Mouse (Mus musculus) cerebellum, postnatal 36 days (tissue): ENCODE results near the gene Rnf7.
"Not testable (repeated sequence)": the region's sequence is repeated elsewhere in the genome, so short reads cannot be mapped to it uniquely, and the experiment has no call there.

Experiments
- DNase-seq, 2 experiments: peaks; one replicate each; pipeline ENCODE4 v3.0.0; 2021 to 2022; ENCODE audit warnings: mixed read lengths in 2 of 2

The Rnf7 gene

GRCm38 (mm10) chr9:96478071-96478888 lies at the start of gene Rnf7:
Gene Rnf7, minus strand, starts transcription at chr9:96478675.
- DNase-seq = peak; percentile 100

GRCm38 (mm10) chr9:96526011-96526410 lies 47.5 kb upstream of the Rnf7 start:
- no peak for DNase-seq

GRCm38 (mm10) chr9:96524972-96525506 lies 46.6 kb upstream of the Rnf7 start, which contains the start of gene Gm28729:
Gene Gm28729, minus strand, starts transcription at chr9:96525264.
- no peak for DNase-seq

- no peak for DNase-seq
Measured at GRCm38 (mm10) chr9:96523148-96523547, 44.7 kb upstream of the Rnf7 start.

GRCm38 (mm10) chr9:96521574-96521973 lies 43.1 kb upstream of the Rnf7 start:
- not testable (repeated sequence) for DNase-seq

GRCm38 (mm10) chr9:96517429-96517828 lies 39.0 kb upstream of the Rnf7 start:
- no peak for DNase-seq

- DNase-seq = no peak
Measured at GRCm38 (mm10) chr9:96516806-96517205, 38.3 kb upstream of the Rnf7 start.

- DNase-seq = no peak
Measured at GRCm38 (mm10) chr9:96515737-96516136, 37.3 kb upstream of the Rnf7 start.

- DNase-seq = no peak
Measured at GRCm38 (mm10) chr9:96514278-96514677, 35.8 kb upstream of the Rnf7 start.

- peak; percentile 14 to 15 for DNase-seq
Measured at GRCm38 (mm10) chr9:96506011-96506498, 27.6 kb upstream of the Rnf7 start.

- no peak for DNase-seq
Measured at GRCm38 (mm10) chr9:96505156-96505555, 26.7 kb upstream of the Rnf7 start.

GRCm38 (mm10) chr9:96504116-96504895 lies 25.8 kb upstream of the Rnf7 start:
- DNase-seq = no peak

GRCm38 (mm10) chr9:96502856-96503610 lies 24.6 kb upstream of the Rnf7 start:
- DNase-seq = peak; percentile 16 to 28

- DNase-seq = no peak
Measured at GRCm38 (mm10) chr9:96501217-96501616, 22.7 kb upstream of the Rnf7 start.

GRCm38 (mm10) chr9:96493212-96493611 lies 14.7 kb upstream of the Rnf7 start:
- no peak for DNase-seq

GRCm38 (mm10) chr9:96491810-96492209 lies 13.3 kb upstream of the Rnf7 start:
- peak; percentile 40 to 49 for DNase-seq

- DNase-seq = not testable (repeated sequence)
Measured at GRCm38 (mm10) chr9:96487869-96488268, 9.4 kb upstream of the Rnf7 start.

GRCm38 (mm10) chr9:96483648-96484047 lies 5.2 kb upstream of the Rnf7 start:
- DNase-seq = no peak

- no peak for DNase-seq
Measured at GRCm38 (mm10) chr9:96483028-96483427, 4.6 kb upstream of the Rnf7 start.

- DNase-seq = no peak
Measured at GRCm38 (mm10) chr9:96472356-96472755, 6.1 kb downstream of the Rnf7 start.

GRCm38 (mm10) chr9:96471681-96472080 lies 6.8 kb downstream of the Rnf7 start:
- DNase-seq = not testable (repeated sequence)

GRCm38 (mm10) chr9:96470266-96470974 lies 8.1 kb downstream of the Rnf7 start:
- DNase-seq = no peak
